Mouse (Mus musculus): ENCODE results near the gene Gm10282.

Gm10282 gene

DNA sequence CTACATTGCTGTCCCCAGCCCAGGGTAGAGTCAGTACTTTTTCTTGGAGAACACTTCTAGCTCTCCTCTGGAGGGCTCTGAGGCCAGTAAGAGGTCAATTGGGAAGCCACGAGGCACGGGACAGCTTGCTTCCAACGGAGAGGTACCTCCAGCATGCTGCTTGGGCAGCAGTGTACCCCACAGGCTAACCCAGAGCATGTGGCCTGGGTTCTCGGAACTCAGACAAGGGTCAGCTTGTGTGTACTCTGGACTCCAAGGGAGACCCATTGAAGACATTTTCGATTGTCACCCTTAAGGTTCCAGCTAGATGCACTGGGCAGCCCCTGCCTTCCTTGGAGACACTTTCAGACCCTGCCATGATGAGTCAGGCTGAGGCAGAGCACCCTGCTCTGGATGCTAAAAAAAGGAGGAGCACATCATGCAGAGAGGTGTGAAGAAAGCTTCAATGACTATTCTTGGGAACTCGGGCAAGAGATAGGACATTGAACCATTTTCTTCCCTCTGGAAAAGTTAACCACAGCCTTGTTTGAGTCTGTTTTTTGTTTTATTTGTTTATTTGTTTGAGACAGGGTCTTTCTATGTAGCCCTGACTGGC, 18.2 kb upstream of the Gm10282 start:
- DNase-seq, result no peak

GRCm38 (mm10) chr8:72322471-72322889, 17.4 kb upstream of the Gm10282 start:
- no peak for DNase-seq

- DNase-seq, result no peak
Observed at GRCm38 (mm10) chr8:72321635-72322441, 16.8 kb upstream of the Gm10282 start.

DNA sequence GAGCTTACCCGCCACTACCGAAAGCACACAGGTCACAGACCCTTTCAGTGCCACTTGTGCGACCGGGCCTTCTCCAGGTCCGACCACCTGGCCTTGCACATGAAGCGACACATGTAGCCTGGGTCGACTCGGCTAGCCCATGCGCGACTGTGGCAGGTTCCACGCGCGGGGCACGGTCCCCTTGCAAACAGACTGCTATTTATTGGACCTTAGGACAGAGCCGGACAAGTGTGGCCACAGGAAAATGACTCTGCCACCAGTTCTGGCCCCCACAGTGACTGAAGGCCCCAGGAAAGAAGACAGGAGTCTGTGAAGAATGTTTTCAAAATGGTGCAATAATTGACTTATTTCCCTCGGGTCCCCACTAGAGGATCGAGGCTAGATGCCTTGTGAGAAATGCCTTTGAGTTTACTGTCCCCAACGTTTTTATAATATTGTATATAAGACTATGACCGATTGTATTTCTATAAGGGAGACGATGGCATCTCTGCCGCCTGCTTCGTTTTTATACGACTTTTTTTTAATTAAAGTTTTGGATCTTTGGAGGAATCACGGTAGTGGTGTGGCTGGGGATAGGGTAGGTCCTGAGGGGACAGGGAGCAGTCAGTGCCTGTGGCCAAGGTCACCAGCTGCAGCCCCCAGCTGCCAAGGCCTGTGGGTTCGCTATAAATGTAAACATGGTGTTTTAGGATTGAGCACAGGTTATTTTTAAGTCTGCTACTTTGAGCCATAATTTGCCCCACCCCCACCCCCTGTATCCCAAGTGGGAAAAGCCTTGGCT, 15.9 kb upstream of the Gm10282 start:
- no peak for DNase-seq

DNA sequence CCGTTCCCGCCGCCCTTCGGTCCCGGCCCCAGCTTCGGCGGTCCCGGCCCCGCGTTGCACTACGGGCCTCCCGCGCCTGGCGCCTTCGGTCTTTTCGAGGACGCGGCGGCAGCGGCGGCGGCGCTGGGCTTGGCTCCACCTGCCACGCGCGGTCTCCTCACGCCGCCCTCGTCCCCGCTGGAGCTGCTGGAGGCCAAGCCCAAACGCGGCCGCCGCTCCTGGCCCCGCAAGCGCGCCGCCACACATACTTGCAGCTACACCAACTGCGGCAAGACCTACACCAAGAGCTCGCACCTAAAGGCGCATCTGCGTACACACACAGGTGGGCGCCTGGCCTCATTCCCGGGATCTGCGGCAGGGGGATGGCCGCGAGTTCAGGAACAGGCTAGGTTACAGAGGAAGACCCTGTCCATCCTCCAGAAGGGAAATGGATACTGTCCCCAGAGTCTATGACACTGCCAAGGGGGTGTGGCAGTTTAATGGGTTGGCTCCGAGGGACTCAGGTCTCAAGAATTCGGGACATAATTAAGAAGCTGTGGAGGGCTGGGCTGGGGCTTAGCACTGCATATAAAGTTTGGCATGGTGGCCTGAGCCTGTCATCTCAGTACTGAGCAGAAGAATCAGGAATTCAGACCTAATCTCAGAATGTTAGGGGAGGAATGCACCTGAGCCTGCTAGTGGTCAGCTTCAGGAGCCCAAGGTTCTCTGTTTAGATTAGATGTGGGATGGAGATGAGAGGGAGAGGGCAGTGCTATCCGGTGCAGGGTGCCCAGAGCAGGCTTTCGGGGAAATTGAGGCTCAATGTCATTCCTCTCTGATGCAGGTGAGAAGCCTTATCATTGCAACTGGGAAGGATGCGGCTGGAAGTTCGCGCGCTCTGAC, 15.1 kb upstream of the Gm10282 start:
- DNase-seq, result no peak

- no peak for DNase-seq
Observed at GRCm38 (mm10) chr8:72319397-72319796, 14.3 kb upstream of the Gm10282 start.

DNA sequence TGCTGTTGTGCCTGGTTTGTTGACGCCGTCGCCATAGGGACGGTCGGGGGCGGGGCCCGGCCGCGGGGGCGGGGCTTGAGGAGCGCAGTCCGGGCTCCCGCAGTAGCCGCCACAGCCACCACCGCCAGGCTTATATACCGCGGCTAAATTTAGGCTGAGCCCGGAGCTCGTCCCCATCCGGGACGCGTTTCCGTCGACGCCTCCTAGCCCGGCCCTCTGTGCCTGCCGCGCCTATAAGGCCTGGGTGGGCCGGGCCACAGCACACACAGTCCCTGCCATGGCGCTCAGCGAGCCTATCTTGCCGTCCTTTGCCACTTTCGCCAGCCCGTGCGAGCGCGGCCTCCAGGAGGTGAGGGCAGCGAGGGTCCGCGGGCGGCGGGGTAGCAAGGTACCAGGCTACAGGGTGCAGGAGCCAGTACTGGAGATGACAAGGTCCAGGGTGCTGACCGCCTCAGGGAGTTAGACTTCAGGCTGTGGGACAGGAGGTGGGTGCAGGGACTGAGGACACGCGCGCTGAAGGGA, 13.8 kb upstream of the Gm10282 start, which contains the start of gene Klf2:
TSS of gene Klf2 (plus strand) at position 233 of the 522 bp plus-strand sequence.
- peak; percentile 37 for DNase-seq

DNA sequence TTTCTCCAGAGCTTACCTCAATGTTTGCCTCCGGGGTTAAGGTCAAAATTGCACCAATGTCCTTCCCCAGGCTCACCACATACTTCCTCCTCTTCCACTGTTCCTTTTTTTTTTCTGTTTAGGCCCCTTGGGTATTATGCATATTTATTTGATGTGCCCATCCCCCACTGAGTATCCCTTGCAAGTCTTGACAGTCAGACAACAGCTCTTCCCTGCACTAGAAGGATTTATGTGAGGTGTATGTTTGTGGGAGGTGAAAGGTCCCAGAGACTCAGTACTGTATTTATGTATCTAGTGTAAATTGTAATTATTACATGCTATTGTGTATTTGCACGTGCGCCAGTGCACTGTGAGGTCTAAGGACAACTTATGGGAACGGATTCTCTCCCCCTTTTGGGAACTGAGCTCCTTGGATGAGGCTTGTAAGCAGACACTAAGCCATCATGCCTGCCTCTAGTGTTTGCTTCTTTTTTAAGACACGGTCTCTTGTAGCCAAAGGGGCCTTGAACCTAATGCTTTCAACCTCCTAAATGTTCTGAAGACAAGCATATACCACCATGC, 12.8 kb upstream of the Gm10282 start:
- no peak for DNase-seq

- DNase-seq, result no peak
Observed at GRCm38 (mm10) chr8:72316053-72316695, 11.1 kb upstream of the Gm10282 start.

- no peak for DNase-seq
Observed at GRCm38 (mm10) chr8:72312926-72313518, 8.0 kb upstream of the Gm10282 start.

DNA sequence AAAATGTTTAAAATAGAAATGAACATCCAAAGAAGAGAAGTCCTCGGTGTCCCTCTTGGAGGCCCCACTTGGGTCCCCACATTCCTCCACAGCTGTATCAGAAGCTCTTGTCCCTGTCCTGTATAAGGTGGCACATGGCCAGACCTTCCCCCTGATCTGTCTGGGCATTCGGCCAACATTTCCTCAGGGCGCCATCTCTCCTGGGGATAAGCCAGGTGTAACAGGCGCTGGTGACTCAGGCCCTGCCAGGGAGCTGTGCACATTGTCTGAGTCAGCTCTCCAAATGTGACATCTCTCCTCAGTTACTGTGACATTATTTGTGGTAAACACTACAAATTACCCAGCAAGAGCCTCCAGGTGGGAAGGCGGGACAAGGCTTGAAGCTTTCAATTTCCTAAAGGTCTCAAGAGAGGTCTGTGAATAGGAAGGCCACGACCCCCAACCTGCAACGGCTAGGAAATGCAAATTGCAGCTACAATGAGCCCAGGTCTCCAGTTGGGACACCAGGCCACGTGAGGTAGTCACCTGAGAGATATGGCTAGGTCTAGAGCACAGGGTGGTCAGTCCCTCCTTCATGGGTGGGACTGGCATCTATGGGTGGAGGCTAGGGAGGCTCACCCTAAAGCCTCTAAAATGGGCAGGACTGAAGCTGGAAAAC, 5.9 kb upstream of the Gm10282 start:
- DNase-seq, result peak; percentile 54

DNA sequence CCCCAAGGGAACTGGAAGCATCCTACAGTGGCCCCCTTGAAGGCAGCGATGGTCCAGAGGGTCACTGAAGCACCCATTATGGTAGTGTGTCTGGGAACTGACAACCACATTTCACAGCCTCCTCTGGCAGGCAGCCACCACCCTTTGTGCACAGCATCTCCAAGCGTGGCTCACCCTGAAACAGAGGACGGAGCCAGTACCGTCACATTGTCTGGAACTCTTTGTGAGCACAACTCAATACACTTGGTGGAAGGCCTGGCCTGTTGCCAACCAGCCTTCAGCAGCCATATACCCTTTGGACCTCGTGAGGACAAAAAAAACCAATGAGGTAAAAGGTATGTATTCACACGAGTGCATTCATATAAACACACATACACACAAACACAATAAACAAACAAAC, 3.2 kb upstream of the Gm10282 start:
- no peak for DNase-seq

- no peak for DNase-seq
Observed at GRCm38 (mm10) chr8:72306913-72307312, 1.9 kb upstream of the Gm10282 start.

GRCm38 (mm10) chr8:72303633-72304032, 1.4 kb downstream of the Gm10282 start:
- no peak for DNase-seq

DNA sequence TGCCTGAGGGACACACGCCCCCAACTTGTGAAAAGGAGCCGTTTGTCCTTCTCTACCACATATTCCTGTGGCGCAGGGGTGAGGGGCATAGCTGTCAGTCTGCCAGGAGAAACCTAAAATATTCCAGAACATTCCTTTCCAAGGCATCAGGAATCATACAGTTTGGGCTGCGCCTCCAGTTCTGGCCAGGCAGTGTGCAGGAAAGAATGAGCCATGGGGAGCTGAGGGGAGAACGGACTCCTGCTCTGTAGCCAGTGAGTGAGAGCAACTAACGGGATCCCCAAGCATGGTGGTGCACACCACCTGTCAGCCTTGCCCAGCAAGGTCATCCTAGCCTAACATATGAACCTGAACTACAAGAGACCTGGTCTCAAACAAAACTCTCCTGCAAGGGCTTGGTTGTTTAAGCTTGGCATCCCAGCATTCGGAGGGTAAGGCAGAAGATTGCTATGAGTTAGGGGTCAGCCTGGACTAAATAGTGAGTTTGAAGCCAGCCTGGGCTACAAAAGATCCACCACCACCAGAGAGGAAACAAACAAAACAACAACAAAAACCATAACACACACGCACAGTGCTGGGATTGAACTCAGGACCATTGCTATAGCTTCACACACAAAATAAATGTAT, 2.0 kb downstream of the Gm10282 start:
- no peak for DNase-seq

- no peak for DNase-seq
Observed at GRCm38 (mm10) chr8:72301497-72301896, 3.6 kb downstream of the Gm10282 start.

- no peak for DNase-seq
Observed at GRCm38 (mm10) chr8:72300654-72301400, 4.2 kb downstream of the Gm10282 start.

- no peak for DNase-seq
Observed at GRCm38 (mm10) chr8:72298928-72299327, 6.1 kb downstream of the Gm10282 start.

GRCm38 (mm10) chr8:72296561-72296960, 8.5 kb downstream of the Gm10282 start:
- DNase-seq, result no peak

Measured in cerebellum, adult 11 months (tissue).